Mouse (Mus musculus) T-helper 2 cell (primary cell): ENCODE data around the gene Map1s.

Experiments
- in situ Hi-C: fragments of 300-600 bp; cut with MboI, MseI; formaldehyde crosslinking; loops from one replicate; pipeline ENCODE4 v1.15.1; 2025; ENCODE audit warnings: high pct_unique_total_duplicates

The Map1s gene

GRCm38 (mm10) chr8:70876382-70876781, 29.4 kb upstream of the Map1s start:
- in situ Hi-C loops: loop anchor here (25.0 kb wide), 1 partner anchor 786 kb away; the partner anchor contains the start of gene Unc13a

DNA sequence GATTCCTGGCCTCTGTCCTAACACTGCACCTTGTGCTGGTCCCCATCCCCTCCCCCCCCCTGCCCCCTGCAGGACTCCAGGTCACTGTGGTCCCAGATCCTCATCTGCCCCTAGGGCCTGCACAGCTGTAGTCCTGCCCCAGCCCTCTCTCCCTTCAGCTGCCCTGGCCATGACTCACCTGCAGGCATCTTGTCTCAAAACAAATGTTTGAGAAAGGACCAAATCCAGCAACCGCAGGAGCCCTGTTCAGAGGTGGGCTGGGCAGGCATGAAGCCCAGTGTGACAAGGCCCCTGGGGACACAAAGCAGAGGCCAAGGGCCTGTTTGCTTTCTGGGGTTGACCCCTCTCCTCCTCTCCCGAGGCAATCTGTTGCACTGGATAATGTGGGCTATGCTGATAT, 27.6 kb upstream of the Map1s start:
- in situ Hi-C loops: loop anchor here (25.0 kb wide), 1 partner anchor 784 kb away; the partner anchor contains the start of gene Unc13a

- in situ Hi-C loops: loop anchor here (25.0 kb wide), 1 partner anchor 783 kb away; the partner anchor contains the start of gene Unc13a
Measured at GRCm38 (mm10) chr8:70879500-70879899, 26.2 kb upstream of the Map1s start.

DNA sequence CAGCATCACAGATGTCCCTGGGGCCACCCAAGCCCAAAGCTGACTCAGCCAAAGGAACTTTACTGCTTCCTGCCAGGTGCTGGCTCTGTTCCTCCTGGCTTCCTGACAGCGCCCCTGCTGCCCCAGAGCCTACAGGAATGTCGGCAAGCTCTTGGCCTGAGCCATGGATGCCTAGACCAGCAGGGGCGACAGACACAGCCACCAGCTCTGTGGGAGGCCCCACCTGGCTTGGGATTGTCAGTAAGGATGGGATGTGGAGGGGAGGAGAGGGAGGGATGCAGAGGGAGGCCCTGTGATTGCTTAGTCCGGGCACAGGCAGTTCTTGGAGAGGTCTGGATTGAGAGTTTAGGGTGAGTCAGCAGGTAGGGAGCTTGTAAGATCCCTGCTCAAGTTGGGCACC, 25.6 kb upstream of the Map1s start:
- in situ Hi-C loops: loop anchor here (25.0 kb wide), 1 partner anchor 782 kb away; the partner anchor contains the start of gene Unc13a

GRCm38 (mm10) chr8:70880546-70880945, 25.2 kb upstream of the Map1s start:
- in situ Hi-C loops: loop anchor here (25.0 kb wide), 1 partner anchor 782 kb away; the partner anchor contains the start of gene Unc13a

DNA sequence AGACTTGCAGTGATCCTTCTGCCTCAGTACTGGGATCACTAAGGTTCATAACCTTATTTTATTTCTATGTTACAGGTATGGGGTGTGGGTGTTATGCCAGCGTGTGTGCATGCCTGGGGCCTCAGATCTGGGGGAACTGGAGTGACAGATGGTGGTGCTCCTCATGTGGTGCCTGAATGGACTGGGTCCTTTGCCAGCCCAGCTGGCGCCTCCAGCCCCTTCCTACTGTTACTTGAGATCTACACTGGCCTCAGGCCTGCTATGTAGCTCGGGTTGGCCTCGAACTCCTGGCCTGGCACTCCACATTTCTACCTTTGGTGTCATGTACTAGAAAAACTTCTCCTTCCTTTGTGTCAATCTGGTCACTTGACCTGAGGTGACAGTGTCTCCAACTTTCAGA, 21.5 kb upstream of the Map1s start:
- in situ Hi-C loops: loop anchor here (25.0 kb wide), 1 partner anchor 778 kb away; the partner anchor contains the start of gene Unc13a

DNA sequence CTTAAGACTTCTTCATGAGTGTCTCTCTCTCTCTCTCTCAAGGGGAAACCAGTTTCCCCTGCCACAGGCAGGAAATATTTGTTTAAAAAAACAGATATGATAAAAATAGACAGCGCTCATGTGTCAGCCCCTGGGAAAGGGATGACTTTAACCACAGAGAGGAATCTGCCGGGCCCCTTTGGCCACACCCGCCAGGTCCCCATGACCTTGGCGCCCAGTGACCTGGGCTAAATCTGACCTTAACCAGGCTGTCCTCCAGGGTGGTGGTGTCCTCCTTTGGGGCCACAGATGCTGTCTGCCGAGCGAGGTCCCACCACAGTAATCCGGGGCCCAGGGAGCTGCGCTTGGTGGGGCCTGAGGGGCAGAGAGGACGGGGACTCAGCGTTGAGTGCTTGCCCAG, 21.0 kb upstream of the Map1s start:
- in situ Hi-C loops: loop anchor here (25.0 kb wide), 1 partner anchor 778 kb away; the partner anchor contains the start of gene Unc13a

DNA sequence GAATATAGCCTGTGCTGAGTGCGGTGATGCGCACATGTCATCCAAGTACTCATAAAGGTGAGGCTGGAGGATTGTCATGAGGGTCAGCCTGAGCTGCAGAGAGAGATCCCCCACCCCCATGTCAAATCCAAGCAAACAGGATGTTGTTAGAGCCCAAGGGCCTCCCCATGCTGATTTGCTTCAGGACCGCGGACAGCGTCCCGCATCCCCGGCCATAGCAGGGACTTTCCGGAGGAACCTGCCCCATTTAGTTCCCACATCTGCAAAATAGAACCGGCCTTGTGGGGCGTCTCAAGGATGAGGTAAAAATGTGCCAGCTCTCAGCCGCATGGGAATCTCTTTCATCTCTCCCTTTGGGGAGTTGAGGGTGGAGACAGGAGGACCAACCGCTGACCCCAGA, 20.1 kb upstream of the Map1s start:
- in situ Hi-C loops: loop anchor here (25.0 kb wide), 1 partner anchor 777 kb away; the partner anchor contains the start of gene Unc13a

DNA sequence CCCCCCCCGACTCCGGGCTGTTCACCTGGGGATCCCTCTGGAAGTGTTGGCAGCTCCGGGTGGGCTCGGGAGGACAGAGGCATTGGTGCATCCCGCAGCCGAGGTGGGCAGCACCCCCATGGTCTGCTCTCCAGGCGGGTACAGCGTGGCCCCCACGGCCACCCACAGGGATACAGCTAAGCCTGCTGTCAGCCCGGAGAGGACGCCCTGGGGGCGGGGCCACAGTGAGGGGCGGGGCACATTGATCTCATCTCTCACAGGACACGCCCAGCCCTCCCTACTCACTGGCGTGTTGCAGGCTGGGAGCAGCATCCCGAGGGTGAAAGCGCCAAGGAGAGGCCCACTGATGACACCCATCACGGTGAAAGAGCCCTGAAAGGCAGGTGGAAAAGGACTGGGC, 18.1 kb upstream of the Map1s start:
- in situ Hi-C loops: loop anchor here (25.0 kb wide), 1 partner anchor 775 kb away; the partner anchor contains the start of gene Unc13a

- in situ Hi-C loops: loop anchor here (10.0 to 25.0 kb wide), 2 partner anchors 574 to 772 kb away; partner anchors contain the start of genes Abhd8, Dda1, Mrpl34 and Unc13a
Measured at GRCm38 (mm10) chr8:70890656-70891055, 15.1 kb upstream of the Map1s start.

DNA sequence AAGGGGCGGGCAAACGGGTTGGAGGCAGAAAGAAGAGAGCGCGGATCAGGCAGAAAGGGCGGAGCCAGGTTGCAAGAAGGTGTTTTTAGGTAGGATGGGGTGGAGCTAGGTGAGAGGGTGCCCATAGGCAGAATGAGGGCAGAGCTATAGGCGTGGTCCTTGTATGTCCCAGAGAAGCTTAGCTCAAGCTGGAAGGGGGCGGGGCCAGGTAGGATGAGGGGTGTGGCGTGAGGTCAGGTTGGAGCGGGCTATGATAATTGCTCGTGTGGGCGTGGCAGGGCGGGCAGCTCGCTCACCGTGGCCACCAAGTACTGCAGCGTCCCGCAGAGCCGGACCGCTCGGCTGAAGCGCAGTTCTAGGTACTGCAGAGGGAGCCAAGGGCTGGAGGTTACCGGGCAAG, 14.4 kb upstream of the Map1s start:
- in situ Hi-C loops: loop anchor here (10.0 to 25.0 kb wide), 2 partner anchors 573 to 771 kb away; partner anchors contain the start of genes Abhd8, Dda1, Mrpl34 and Unc13a

GRCm38 (mm10) chr8:70892022-70892895, 13.5 kb upstream of the Map1s start, which contains the start of gene Slc5a5:
Gene Slc5a5, minus strand, starts transcription at chr8:70892757.
- in situ Hi-C loops: loop anchor here (10.0 to 25.0 kb wide), 2 partner anchors 573 to 770 kb away; partner anchors contain the start of genes Abhd8, Dda1, Mrpl34 and Unc13a

DNA sequence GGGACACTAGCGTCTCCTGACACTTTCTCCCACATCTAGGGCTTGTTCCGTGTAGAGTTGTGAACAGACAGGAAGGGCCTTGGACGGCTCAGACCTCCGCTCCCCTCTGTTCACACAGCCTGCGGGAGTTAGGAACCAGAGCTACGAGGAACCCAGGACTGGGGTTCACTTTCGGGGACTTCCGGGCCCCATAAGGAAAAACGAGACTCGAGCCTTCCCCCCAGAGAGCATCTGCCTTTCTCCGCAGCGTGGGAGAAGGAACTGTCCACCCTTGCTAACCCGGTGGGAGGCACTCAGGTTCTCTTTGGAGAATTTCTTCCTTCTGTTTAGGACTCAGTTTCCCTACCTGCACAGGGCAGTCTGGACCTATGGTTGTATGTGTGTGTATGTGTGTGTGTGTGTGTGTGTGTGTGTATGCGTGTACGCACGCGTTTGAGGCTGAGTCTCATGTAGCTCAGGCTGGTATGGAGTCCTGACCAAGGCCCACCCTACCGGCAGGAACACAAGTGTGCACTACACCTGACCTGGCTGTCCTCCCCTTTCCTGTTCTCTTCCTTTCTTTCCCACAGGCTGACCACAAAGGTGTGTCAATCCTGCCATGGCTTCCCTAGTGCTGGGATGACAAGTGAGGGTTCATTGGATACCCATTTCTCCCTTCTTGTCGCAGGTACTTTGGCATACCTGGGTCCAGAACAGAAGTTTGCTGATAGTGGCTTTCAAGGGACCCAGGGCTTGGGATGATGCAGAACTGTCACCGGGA, 12.7 kb upstream of the Map1s start:
- in situ Hi-C loops: loop anchor here (10.0 to 25.0 kb wide), 2 partner anchors 572 to 769 kb away; partner anchors contain the start of genes Abhd8, Dda1, Mrpl34 and Unc13a

DNA sequence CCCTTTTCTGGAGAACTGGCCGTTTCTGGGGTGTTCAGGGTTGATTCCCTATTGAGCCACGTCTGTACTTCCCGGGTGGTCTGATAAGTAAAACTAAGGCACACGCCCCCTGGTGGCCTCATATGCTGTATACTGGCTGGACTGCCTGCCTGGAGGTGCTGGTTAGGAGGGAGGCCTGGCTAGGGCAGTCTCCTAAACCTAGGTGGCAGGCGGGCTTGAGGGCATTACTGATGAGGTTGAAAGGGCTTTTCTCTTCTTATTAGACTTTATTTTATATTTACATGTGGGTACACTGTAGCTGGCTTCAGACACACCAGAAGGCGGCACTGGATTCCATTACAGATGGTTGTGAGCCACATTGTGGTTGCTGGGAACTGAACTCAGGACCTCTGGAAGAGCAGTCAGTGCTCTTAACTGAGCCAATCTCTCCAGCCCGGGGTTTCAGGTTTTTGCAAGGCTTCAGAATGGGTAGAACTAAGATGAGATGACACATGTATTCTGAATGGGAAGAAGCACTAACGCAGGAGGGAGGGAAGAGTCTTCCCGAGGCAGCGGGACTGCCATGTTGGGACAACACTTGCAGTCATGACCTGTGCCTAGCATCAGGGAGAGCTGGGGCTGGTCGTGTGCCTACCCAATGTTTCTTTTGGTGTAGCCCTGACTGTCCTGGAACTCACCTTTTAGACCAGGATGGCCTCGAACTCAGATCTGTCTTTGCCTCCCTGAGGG, 11.9 kb upstream of the Map1s start:
- in situ Hi-C loops: loop anchor here (10.0 to 25.0 kb wide), 2 partner anchors 571 to 768 kb away; partner anchors contain the start of genes Abhd8, Dda1, Mrpl34 and Unc13a

- in situ Hi-C loops: loop anchor here (10.0 to 25.0 kb wide), 2 partner anchors 570 to 768 kb away; partner anchors contain the start of genes Abhd8, Dda1, Mrpl34 and Unc13a
Measured at GRCm38 (mm10) chr8:70894385-70894720, 11.4 kb upstream of the Map1s start.

DNA sequence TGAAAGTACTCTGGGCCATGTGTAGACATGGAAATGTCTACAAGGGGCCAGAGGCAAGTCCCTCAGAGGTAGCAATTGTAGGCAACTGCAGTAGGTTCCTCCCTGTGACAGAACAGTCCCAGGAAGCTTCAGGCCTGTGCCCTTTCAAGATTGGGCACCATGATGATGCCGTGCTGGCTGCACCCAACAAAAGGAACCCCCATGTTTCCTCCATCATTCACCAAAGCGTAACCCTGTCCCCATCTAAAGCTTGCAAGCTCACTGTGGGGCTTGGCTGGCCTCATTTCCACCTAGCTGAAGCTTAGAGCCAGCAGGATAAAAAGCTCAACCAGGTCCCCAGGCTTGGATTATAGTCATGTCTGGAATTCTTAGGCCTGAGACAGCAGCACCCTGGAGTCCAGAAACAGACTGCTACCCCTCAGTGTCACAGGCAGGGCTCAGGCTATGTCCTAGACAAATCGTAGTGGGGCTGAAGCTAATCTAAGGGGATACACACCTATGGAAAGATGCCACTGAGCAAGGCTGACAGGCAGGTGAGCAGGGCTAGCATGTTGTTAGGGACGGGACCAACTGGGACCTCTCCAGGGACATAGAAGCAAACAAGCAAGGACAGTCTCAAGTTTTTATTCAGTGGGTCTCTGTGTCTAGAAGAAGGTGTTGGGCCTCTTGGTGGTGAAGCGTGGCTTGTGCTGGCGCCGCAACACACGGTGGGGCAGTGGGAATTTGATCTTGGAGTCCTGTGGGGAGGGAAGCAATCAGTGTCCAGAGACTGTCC, 10.8 kb upstream of the Map1s start:
- in situ Hi-C loops: loop anchor here (5.0 to 25.0 kb wide), 3 partner anchors 477 to 767 kb away; partner anchors contain the start of genes Abhd8, Dda1, Mrpl34 and Ocel1

DNA sequence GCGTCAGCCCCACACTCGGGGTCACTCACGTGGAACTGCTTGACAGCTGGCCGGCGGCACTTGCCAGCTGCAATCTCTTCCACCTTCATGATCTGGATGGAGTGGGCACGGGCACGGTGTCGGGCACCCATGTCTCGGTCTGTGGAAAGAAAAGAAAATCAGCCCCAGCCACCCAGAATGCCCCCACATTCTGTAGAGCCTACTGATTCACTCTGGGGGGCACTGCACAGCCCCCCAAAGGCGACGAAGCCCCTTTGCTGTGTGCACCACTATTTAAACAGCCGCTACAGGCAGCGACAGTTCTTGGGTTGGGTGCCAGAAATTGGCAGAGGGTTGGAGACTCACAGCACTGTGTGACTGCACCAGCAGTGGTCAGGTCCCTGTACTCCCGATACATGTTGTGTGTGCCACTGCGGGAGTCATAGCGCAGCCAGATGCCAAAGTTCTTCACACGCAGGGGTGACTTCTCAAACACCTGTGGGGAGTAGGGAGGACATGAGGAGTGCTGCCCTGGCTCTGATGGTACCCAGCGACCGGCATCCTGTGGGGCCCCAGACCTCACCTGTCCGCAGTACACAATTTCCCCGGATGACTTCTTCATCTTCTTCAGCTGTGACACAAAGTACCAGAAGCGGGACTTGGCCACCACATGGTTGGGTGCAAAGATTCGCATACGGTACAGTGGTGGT, 10.0 kb upstream of the Map1s start:
- in situ Hi-C loops: loop anchor here (5.0 to 25.0 kb wide), 3 partner anchors 477 to 767 kb away; partner anchors contain the start of genes Abhd8, Dda1, Mrpl34 and Ocel1

DNA sequence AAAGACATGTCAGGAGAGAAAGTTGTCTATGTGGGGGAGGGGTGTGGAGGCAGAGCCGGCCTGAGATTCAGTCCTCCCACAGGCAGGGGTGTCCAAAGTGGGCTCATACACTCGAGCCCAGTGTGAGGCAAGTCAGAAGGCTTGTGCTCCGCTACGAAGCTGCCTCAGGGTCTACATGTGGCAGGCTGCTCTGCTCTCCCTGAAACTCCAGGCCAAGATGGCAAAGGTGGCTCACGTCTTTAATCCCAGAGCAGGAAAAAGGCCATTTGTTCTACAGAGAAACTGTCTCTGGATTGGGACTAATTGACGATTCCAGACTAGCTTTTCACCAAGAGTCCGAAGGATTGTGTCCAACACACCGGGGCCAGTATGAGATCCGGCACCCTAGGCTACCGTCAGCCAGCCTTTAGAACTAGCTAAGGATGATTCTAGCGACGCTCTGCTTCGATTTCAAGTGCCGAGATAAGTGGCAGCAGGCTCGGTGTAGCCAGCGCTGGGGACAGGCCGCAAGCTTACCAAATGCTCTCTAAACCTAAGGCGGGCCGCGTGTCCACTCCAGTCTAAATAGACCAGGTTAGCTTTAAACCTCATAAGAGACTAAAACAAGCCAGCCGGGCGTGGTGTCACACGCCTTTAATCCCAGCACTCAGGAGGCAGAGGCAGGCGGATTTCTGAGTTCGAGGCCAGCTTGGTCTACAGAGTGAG, 9.3 kb upstream of the Map1s start:
- in situ Hi-C loops: loop anchor here (5.0 to 25.0 kb wide), 3 partner anchors 476 to 766 kb away; partner anchors contain the start of genes Abhd8, Dda1, Mrpl34 and Ocel1
